Mouse (Mus musculus) cortical plate, adult 2 months (tissue): ENCODE measurements around the gene Slitrk4. TPM values are rescaled to one million over a fixed set of nuclear protein-coding genes. Genes with fewer than 3 reads are reported as not detected.

Experiments used
- H3K27ac ChIP-seq: fragments of 200-500 bp; 2 replicates; pipeline ENCODE4 v1.5.1; 2012; ENCODE audit warnings: low read length, control low read depth, inconsistent platforms; ENCODE audit not compliant: insufficient read depth
- H3K4me1 ChIP-seq: fragments of 200-500 bp; 2 replicates; pipeline ENCODE4 v1.6.1; 2011; ENCODE audit warnings: low read length; ENCODE audit not compliant: control insufficient read depth, insufficient read depth
- H3K4me3 ChIP-seq: fragments of 200-500 bp; 2 replicates; pipeline ENCODE4 v1.5.1; 2011; ENCODE audit warnings: mild to moderate bottlenecking, low read length, control low read depth; ENCODE audit not compliant: insufficient read depth
- CTCF ChIP-seq: fragments of 200-500 bp; IDR thresholded peaks from 2 replicates; pipeline ENCODE4 v1.5.1; 2011; ENCODE audit warnings: mild to moderate bottlenecking, control low read depth, low read length; ENCODE audit not compliant: insufficient read depth; ENCODE audit errors: extremely low read depth
- POLR2A ChIP-seq: fragments of 200-500 bp; IDR thresholded peaks from 2 replicates; pipeline ENCODE4 v1.6.1; 2011; ENCODE audit warnings: mild to moderate bottlenecking, low read length, control low read depth; ENCODE audit not compliant: insufficient read depth; ENCODE audit errors: extremely low read depth
- polyA plus RNA-seq: library from polyadenylated mRNA; depleted of rRNA; stranded (reverse); fragments of >200 nt; gene quantifications from 2 replicates; pipeline ENCODE4 v1.2.3, GENCODE M21; 2012; rRNA removed

The Slitrk4 gene
- polyA plus RNA-seq = 9.3 and 10.1 TPM in 2 replicates

- H3K27ac ChIP-seq = peak within 1 kb of the TSS; percentile 96
- H3K4me1 ChIP-seq = no peaks in the 10 kb centered on the region; the same call in 1 of the 2 replicates
- H3K4me3 ChIP-seq = peak within 1 kb of the TSS; percentile 95
- TF ChIP-seq POLR2A (0 out of 2 replicates have a peak, but pooled peaks have one; percentile 10), CTCF (no peak)
Measured at GRCm38 (mm10) chrX:64276290-64277125, at the start of gene Slitrk4. Slitrk4 (minus strand) TSS chrX:64276996.

GRCm38 (mm10) chrX:64319501-64319900, 42.7 kb upstream of the Slitrk4 start:
- TF ChIP-seq POLR2A = no peak
- no peak for TF ChIP-seq CTCF
- H3K4me3 ChIP-seq = no peak overlapping the region
- H3K27ac ChIP-seq = no peak overlapping the region
- no peaks in the 10 kb centered on the region for H3K4me1 ChIP-seq

GRCm38 (mm10) chrX:64277991-64278301, 1.1 kb upstream of the Slitrk4 start:
- TF ChIP-seq CTCF = no peak
- TF ChIP-seq POLR2A = no peak
- Histone ChIP-seq H3K27ac (no peak overlapping the region), H3K4me3 (peak overlapping the region; percentile 95), H3K4me1 (no peaks in the 10 kb centered on the region)

- Histone ChIP-seq H3K4me3 (peak overlapping the region; percentile 95), H3K27ac (peak overlapping the region; percentile 96; the same call in 1 of the 2 replicates), H3K4me1 (no peaks in the 10 kb centered on the region)
- TF ChIP-seq CTCF = 0 out of 2 replicates have a peak, but pooled peaks have one; percentile 8
- no peak for TF ChIP-seq POLR2A
Measured at GRCm38 (mm10) chrX:64277126-64277990, 562 bp upstream of the Slitrk4 start.

GRCm38 (mm10) chrX:64275501-64276289, 1.1 kb downstream of the Slitrk4 start:
- no peaks in the 10 kb centered on the region; the same call in 1 of the 2 replicates for H3K4me1 ChIP-seq
- H3K27ac ChIP-seq = peak overlapping the region; percentile 88

GRCm38 (mm10) chrX:64263481-64263880, 13.3 kb downstream of the Slitrk4 start:
- TF ChIP-seq CTCF = no peak
- TF ChIP-seq POLR2A = no peak
- Histone ChIP-seq H3K4me3 (no peak overlapping the region), H3K27ac (no peak overlapping the region), H3K4me1 (no peaks in the 10 kb centered on the region)

More at GRCm38 (mm10) chrX:64275501-64276289, 1.1 kb downstream of the Slitrk4 start:
- TF ChIP-seq CTCF = no peak
- TF ChIP-seq POLR2A = no peak
- peak overlapping the region; percentile 95 for H3K4me3 ChIP-seq

Other genes starting within 250 kb of the Slitrk4 start
- gene Gm6760, start 124.8 kb downstream of the Slitrk4 start, polyA plus RNA-seq = not detected in 2 replicates
- not detected in 2 replicates for gene 3830417A13Rik, start 103.4 kb downstream of the Slitrk4 start, polyA plus RNA-seq